Mouse (Mus musculus) stomach, embryonic 15.5 days (tissue): ENCODE measurements at regions not wholly inside any gene's neighbourhood (a gene's known extent, or its start where the extent isn't known, plus 50 kb on each side); places are given as distances from the start of the nearest gene placed in this dataset.

Experiments used
- ATAC-seq: fragments of 200-750 bp; cut with Nextera tagmentation; 2 replicates; pipeline ENCODE4 v1.8.0; 2017; ENCODE audit warnings: low read depth, moderate number of reproducible peaks, moderate TSS enrichment; ENCODE audit not compliant: insufficient read depth, low FRiP score
- H3K27ac ChIP-seq: fragments of 300-500 bp; sonication (generic); 2 replicates; pipeline ENCODE4 v1.5.1; 2015; ENCODE audit warnings: mild to moderate bottlenecking, inconsistent platforms
- H3K27me3 ChIP-seq: fragments of 300-500 bp; sonication (generic); replicated peaks from 2 replicates; pipeline ENCODE4 v1.6.1; 2015; ENCODE audit warnings: inconsistent platforms
- H3K36me3 ChIP-seq: fragments of 300-500 bp; sonication (generic); 2 replicates; pipeline ENCODE4 v1.6.1; 2015; ENCODE audit warnings: inconsistent platforms
- H3K4me1 ChIP-seq: fragments of 300-500 bp; sonication (generic); 2 replicates; pipeline ENCODE4 v1.6.1; 2015; ENCODE audit warnings: inconsistent platforms
- H3K4me2 ChIP-seq: fragments of 300-500 bp; sonication (generic); 2 replicates; pipeline ENCODE4 v1.6.1; 2015; ENCODE audit warnings: mild to moderate bottlenecking, inconsistent platforms
- H3K4me3 ChIP-seq: fragments of 300-500 bp; sonication (generic); replicated peaks from 2 replicates; pipeline ENCODE4 v1.5.1; 2015; ENCODE audit warnings: inconsistent platforms
- H3K9ac ChIP-seq: fragments of 300-500 bp; sonication (generic); 2 replicates; pipeline ENCODE4 v1.6.1; 2015; ENCODE audit warnings: inconsistent platforms
- H3K9me3 ChIP-seq: fragments of 300-500 bp; sonication (generic); 2 replicates; pipeline ENCODE4 v1.6.1; 2016; ENCODE audit warnings: inconsistent platforms
- WGBS: fragments of 180-500 bp; shearing (Covaris S2); methylation state at CpG from one replicate; pipeline ENCODE4 v1.1.7; 2015; 5-methylcytosine and 5-hydroxymethylcytosine counted together

- no peak for ATAC-seq
- no peaks in the 10 kb centered on the region for H3K4me1 ChIP-seq
Measured at GRCm38 (mm10) chr1:28229611-28230010, 550.4 kb downstream of the Gm597 start.

DNA sequence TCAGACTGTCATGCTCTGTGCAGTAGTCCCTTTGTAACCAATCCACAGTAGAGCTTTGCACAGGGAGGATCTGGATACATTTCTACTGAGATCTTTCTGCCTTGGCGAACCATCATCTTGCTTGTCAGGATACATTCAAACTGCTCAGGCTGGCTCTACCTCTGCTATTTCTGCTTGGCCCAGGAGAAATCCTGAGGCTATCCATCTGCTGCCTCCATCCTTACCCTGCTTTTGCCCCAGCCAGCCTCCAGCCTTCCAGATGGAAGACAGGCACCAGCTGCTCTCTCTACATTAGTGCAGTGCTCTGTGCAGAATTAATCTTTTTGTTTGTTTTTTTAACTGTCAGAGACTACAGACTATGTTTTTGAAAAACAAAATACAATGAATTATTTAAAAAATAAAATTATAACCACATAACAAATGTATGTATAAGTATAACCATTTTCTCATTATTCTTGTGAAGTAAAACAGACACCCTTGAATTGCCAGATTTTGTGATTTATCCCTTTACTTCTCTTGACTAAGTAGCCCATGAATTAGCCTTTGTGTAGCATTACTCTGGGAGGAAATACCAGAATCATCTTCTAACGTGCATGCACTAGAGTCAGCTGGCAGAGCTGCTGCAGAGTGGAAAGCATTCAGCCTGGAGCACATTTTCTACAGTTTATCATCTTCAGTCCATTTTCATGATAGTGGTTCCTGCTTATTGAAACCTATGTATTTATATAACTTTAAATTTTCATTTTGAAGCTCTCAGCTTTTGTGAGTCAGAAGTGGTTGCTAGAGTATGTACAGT, 565.6 kb downstream of the Gm597 start:
- H3K9me3 ChIP-seq = no peaks in the 10 kb centered on the region
- no peaks in the 10 kb centered on the region for H3K27me3 ChIP-seq
- no peak overlapping the region for H3K4me2 ChIP-seq
- no peaks in the 10 kb centered on the region for H3K4me1 ChIP-seq
- ATAC-seq = peak; percentile 78; the same call in 1 of the 2 replicates
- H3K27ac ChIP-seq = peak overlapping the region; percentile 61
- no peak overlapping the region for H3K4me3 ChIP-seq
- H3K36me3 ChIP-seq = no peaks in the 10 kb centered on the region
- WGBS = 26% methylated on average over 2 of the region's 2 CpGs
- H3K9ac ChIP-seq = no peak overlapping the region

More at GRCm38 (mm10) chr1:28229611-28230010, 550.4 kb downstream of the Gm597 start:
- H3K9me3 ChIP-seq = no peaks in the 10 kb centered on the region
- H3K4me2 ChIP-seq = no peak overlapping the region
- H3K9ac ChIP-seq = no peak overlapping the region
- H3K36me3 ChIP-seq = no peaks in the 10 kb centered on the region
- H3K4me3 ChIP-seq = no peak overlapping the region
- no peak overlapping the region for H3K27ac ChIP-seq
- no peaks in the 10 kb centered on the region for H3K27me3 ChIP-seq
